Mouse (Mus musculus) G1E (cell line): ENCODE results near the gene Sult1a1. TPM values are rescaled to one million over a fixed set of nuclear protein-coding genes. Genes with fewer than 3 reads are reported as not detected.

Source experiments
- ATAC-seq: 2 replicates; pipeline ENCODE4 v1.8.0; 2016; ENCODE audit warnings: mild to moderate bottlenecking; ENCODE audit not compliant: insufficient number of reproducible peaks, poor library complexity, low FRiP score, severe bottlenecking; ENCODE audit errors: extremely low read depth
- DNase-seq: peaks from one replicate; pipeline ENCODE4 v3.0.0; 2012; ENCODE audit warnings: low spot score
- H3K27me3 ChIP-seq: 2 replicates; pipeline ENCODE4 v1.6.1; 2012; ENCODE audit warnings: mild to moderate bottlenecking, low read length, inconsistent platforms; ENCODE audit not compliant: insufficient read depth
- H3K36me3 ChIP-seq: replicated peaks from 2 replicates; pipeline ENCODE3; 2012; ENCODE audit warnings: mild to moderate bottlenecking, inconsistent platforms
- H3K4me1 ChIP-seq: 2 replicates; pipeline ENCODE4 v1.6.1; 2012; ENCODE audit warnings: low read depth, low read length, inconsistent platforms, mixed read lengths; ENCODE audit not compliant: insufficient read depth
- H3K4me3 ChIP-seq: 2 replicates; pipeline ENCODE4 v1.5.1; 2012; ENCODE audit warnings: low read depth, mild to moderate bottlenecking, inconsistent platforms, low read length, moderate library complexity, mixed read lengths
- H3K9me3 ChIP-seq: replicated peaks from 2 replicates; pipeline ENCODE4 v1.6.1; 2012; ENCODE audit warnings: inconsistent platforms
- CTCF ChIP-seq: IDR thresholded peaks from 2 replicates; pipeline ENCODE4 v1.5.1; 2012; ENCODE audit warnings: low read depth, low read length, inconsistent platforms, mixed read lengths
- GATA1 ChIP-seq: IDR thresholded peaks from 2 replicates; pipeline ENCODE4 v1.6.1; 2012; ENCODE audit warnings: borderline replicate concordance, low read length, inconsistent platforms, mixed read lengths
- GATA2 ChIP-seq: IDR thresholded peaks from 2 replicates; pipeline ENCODE4 v1.6.1; 2012; ENCODE audit warnings: low read depth, low read length, inconsistent platforms, borderline replicate concordance
- POLR2AphosphoS5 ChIP-seq: IDR thresholded peaks from 2 replicates; pipeline ENCODE4 v1.6.1; 2012; ENCODE audit warnings: low read depth, low read length, inconsistent platforms; ENCODE audit not compliant: insufficient replicate concordance
- TAL1 ChIP-seq: conservative IDR thresholded peaks from 2 replicates; pipeline ENCODE4 v1.6.1; 2012; ENCODE audit warnings: low read depth, low read length, inconsistent platforms, mixed read lengths
- polyA plus RNA-seq: library from polyadenylated mRNA; stranded (reverse); fragments of >175 nt; gene quantifications from 2 replicates; pipeline ENCODE4 v1.2.3, GENCODE M21; 2012
- total RNA-seq, 2 experiments: library from RNA; stranded (forward) in 1 of 2; stranded (reverse) in 1 of 2; fragments of 200-1000 nt in 1 of 2; fragments of >200 nt in 1 of 2; fragmentation: Nextera tagmentation in 1 of 2; gene quantifications; 2 replicates each; pipeline ENCODE4 v1.2.3; 2014 to 2017

Sult1a1 gene
- total and polyA plus RNA-seq, 3 experiments, result 0.33 TPM; not detected in 2

DNA sequence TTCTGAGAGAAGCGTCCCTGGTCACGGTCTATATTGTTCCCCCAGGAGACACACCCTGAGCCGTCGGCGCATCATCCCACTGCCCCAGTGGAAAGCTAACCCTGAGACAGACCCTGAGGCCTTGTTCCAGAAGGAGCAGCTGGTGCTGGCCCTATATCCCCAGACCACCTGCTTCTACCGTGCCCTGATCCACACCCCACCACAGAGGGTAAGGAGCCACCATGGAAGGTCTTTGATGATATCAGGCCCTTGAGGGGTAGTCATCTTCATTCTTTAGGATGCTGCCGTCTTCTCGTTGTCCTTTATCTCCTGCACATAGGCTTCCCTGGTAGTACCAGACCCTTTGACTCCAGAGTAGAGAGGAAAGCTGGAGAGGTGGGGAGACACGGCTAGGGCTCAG lies 4.1 kb downstream of the Sult1a1 start:
- ATAC-seq, result no peak
- H3K4me1 ChIP-seq, result peaks cover 9% of the 10 kb centered on the region; the same call in 1 of the 2 replicates
- no peaks in the 10 kb centered on the region for H3K9me3 ChIP-seq
- peaks cover 94% of the 10 kb centered on the region for H3K36me3 ChIP-seq
- no peak for DNase-seq
- TF ChIP-seq POLR2AphosphoS5 (no peak), TAL1 (no peak), GATA1 (no peak), CTCF (no peak), GATA2 (no peak)
- no peaks in the 10 kb centered on the region for H3K27me3 ChIP-seq
- H3K4me3 ChIP-seq, result no peak overlapping the region

DNA sequence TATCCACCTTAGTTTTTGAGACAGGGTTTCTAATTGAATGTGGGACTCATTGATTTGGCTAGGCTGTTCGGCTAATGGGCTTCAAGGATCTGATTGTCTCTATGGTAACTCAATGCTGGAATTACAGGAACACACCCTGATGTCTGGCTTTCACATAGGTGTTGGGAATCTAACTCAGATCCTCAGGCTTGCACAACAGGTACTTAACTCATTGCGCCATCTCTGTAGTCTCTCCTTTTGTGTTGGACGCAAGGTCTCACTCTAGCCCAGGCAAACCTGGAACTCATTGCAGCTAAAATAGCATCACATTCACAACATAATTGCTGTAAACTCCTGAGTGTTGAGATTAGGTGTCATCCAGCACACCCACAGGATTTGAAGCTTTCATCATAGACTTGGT lies 6.1 kb downstream of the Sult1a1 start:
- TF ChIP-seq CTCF (no peak), TAL1 (no peak), POLR2AphosphoS5 (no peak), GATA1 (no peak), GATA2 (no peak)
- H3K9me3 ChIP-seq, result no peaks in the 10 kb centered on the region
- peaks cover 92% of the 10 kb centered on the region for H3K36me3 ChIP-seq
- no peak overlapping the region for H3K4me3 ChIP-seq
- ATAC-seq (no peak), DNase-seq (no peak)
- H3K4me1 ChIP-seq, result peaks cover 5% of the 10 kb centered on the region; the same call in 1 of the 2 replicates
- H3K27me3 ChIP-seq, result no peaks in the 10 kb centered on the region

DNA sequence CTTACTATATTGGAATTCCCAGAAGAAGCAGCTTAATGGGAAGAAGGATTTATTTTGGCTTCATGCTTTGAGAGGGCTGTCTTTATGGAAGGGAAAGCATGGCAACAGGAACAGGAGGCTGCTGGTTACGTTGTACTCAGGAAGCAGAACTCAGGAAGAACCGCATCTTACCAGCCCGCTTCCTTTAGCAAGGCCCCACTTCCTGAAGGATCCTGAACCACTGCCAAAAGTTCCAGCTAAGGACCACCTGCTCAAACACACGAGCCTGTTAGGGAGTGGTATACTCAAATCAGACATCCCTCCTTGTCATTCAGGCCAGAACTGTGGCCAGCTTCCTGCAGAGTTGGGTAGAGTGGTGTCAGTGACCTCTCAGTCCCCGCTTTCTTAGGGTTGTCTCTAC lies 7.8 kb downstream of the Sult1a1 start:
- DNase-seq (no peak), ATAC-seq (no peak)
- H3K4me1 ChIP-seq, result peaks cover 14% of the 10 kb centered on the region
- no peak overlapping the region for H3K4me3 ChIP-seq
- no peaks in the 10 kb centered on the region for H3K9me3 ChIP-seq
- H3K36me3 ChIP-seq, result peaks cover 97% of the 10 kb centered on the region
- TF ChIP-seq GATA1 (no peak), TAL1 (no peak)
- H3K27me3 ChIP-seq, result no peaks in the 10 kb centered on the region

DNA sequence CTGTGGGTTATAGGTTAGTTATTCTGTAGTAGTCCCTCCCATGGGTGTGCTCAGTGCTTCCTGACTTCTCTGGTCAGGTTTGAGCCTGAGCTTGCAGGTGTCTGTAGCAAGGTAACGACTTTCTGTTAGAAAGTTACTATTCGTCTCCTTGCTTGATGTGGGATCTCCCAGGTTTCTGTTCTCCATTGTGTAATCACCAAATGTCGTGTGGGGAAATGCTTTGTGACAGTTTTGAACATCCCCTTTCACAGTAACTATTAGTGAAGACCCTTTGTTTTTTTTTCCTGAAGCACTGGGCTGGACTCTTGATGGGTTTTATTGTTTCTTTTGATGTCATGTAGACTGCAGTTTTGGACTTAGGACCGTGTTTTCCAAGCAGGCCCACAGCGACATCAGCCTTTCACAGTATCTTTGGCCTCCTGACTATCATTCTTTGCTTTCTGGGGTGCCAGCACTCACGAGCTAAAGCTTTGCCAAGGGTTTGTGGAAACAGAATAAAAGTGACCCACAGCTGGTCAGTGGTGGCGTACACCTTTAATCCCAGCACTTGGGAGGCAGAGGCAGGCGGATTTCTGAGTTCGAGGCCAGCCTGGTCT lies 8.6 kb downstream of the Sult1a1 start:
- no peak for DNase-seq
- Histone ChIP-seq H3K36me3 (peaks cover 97% of the 10 kb centered on the region), H3K9me3 (no peaks in the 10 kb centered on the region), H3K27me3 (no peaks in the 10 kb centered on the region), H3K4me1 (peaks cover 19% of the 10 kb centered on the region), H3K4me3 (no peak overlapping the region)
- no peak for TF ChIP-seq GATA2
- TF ChIP-seq TAL1, result no peak
- TF ChIP-seq GATA1, result no peak
- TF ChIP-seq CTCF, result no peak
- no peak for TF ChIP-seq POLR2AphosphoS5
- no peak for ATAC-seq

DNA sequence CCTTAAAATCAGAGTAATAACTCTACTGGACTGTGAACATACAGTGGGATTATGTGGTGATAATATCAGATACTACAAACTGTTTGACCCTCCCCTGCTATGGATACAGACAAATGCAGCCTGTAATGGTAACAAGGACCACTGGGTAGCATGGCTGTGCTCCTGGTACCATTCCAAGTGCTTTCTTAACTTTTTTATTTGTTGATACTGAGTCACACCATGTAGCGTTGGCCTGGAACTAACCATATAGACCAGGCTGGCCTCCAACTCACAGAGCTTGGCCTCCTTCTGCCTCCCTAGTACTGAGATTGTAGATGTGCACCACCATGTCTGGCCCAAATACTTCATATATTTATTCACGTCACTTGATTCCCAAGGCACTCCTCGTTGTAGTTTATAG lies 11.0 kb downstream of the Sult1a1 start:
- TF ChIP-seq POLR2AphosphoS5, result no peak
- ATAC-seq (no peak), DNase-seq (no peak)
- Histone ChIP-seq H3K27me3 (no peaks in the 10 kb centered on the region), H3K9me3 (no peaks in the 10 kb centered on the region), H3K36me3 (peaks cover 90% of the 10 kb centered on the region), H3K4me3 (no peak overlapping the region), H3K4me1 (peaks cover 22% of the 10 kb centered on the region)

DNA sequence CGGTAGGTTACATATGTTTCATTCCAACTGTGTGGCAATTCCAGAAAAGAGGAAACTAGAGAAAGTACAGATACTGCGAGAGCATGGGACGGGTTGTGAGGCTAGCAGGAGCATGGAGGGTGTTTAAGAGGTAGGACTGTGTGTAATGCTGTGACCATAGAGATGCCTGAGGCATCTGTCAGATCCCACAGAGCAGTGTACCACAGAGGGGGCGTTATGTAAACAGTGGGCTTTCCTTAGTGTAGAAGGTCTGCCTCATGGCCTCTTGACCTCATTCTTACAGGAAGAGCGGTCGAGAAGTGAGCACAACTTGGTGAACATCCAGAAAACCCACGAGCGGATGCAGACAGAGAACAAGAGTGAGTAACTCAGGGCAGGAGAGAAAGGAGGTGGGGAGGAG lies 12.6 kb downstream of the Sult1a1 start:
- H3K9me3 ChIP-seq, result no peaks in the 10 kb centered on the region
- no peak for DNase-seq
- no peak for TF ChIP-seq POLR2AphosphoS5
- no peak for TF ChIP-seq GATA2
- TF ChIP-seq TAL1, result no peak
- no peak for TF ChIP-seq GATA1
- TF ChIP-seq CTCF, result no peak
- no peak overlapping the region for H3K4me3 ChIP-seq
- H3K36me3 ChIP-seq, result peaks cover 80% of the 10 kb centered on the region
- peaks cover 29% of the 10 kb centered on the region for H3K4me1 ChIP-seq
- no peaks in the 10 kb centered on the region for H3K27me3 ChIP-seq
- ATAC-seq, result no peak

DNA sequence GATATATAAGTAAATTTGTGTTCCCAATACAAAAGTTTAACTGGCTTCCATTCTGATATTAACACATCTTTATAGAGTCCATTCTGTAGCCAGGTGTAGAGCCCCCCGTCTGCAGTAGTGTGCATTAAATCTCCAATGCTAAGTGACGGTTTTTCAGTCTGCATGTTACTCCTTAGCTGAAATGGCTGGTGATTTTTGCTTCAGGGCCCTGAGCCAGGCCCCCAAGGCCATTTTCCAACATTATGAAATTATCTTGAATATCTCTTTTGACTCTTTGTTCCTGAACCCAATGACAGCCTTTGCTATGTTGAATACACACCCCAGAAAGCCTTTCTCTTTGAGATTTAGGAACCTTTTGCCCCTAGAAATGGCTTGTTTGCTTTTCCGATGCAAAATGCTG lies 16.5 kb downstream of the Sult1a1 start:
- Histone ChIP-seq H3K36me3 (peaks cover 56% of the 10 kb centered on the region), H3K4me1 (peaks cover 58% of the 10 kb centered on the region), H3K27me3 (no peaks in the 10 kb centered on the region), H3K4me3 (no peak overlapping the region), H3K9me3 (no peaks in the 10 kb centered on the region)
- no peak for TF ChIP-seq TAL1
- TF ChIP-seq POLR2AphosphoS5, result no peak
- no peak for TF ChIP-seq GATA2
- TF ChIP-seq GATA1, result no peak
- no peak for TF ChIP-seq CTCF
- ATAC-seq (no peak), DNase-seq (no peak)
